Mouse (Mus musculus) ES-E14 (cell line): Measurements from ENCODE around the gene Rab21. TPM values are rescaled to one million over a fixed set of nuclear protein-coding genes. Genes with fewer than 3 reads are reported as not detected.

ENCODE experiments used
- DNase-seq: peaks from one replicate; pipeline ENCODE4 v3.0.0-alpha.2; 2013; ENCODE audit warnings: low read depth, low spot score
- H3K27ac ChIP-seq: 2 replicates; pipeline ENCODE4 v1.5.1; 2012; ENCODE audit warnings: low read depth, mild to moderate bottlenecking, low read length, moderate library complexity, mixed read lengths; ENCODE audit not compliant: poor library complexity, insufficient read depth, severe bottlenecking
- H3K36me3 ChIP-seq: 2 replicates; pipeline ENCODE4 v1.6.1; 2012; ENCODE audit warnings: mild to moderate bottlenecking, low read length, moderate library complexity, mixed read lengths; ENCODE audit not compliant: control insufficient read depth, poor library complexity, insufficient read depth, severe bottlenecking
- H3K4me1 ChIP-seq, 2 experiments: fragments of 150-350 bp in 1 of 2; sonication (generic) in 1 of 2; 2 replicates each; pipeline ENCODE4 v1.6.1; 2012; ENCODE audit warnings: low read length in 2 of 2, mild to moderate bottlenecking in 1 of 2, mixed read lengths in 1 of 2; ENCODE audit not compliant: control insufficient read depth in 2 of 2, insufficient read depth in 2 of 2, poor library complexity in 1 of 2
- H3K4me3 ChIP-seq, 2 experiments: fragments of 150-350 bp in 1 of 2; sonication (generic) in 1 of 2; 2 replicates each; pipeline ENCODE4 v1.5.1; 2012; ENCODE audit warnings: low read length in 2 of 2, low read depth in 1 of 2, mild to moderate bottlenecking in 1 of 2, mixed read lengths in 1 of 2; ENCODE audit not compliant: insufficient read depth in 1 of 2, poor library complexity in 1 of 2, severe bottlenecking in 1 of 2
- H3K9ac ChIP-seq: 2 replicates; pipeline ENCODE4 v1.6.1; 2012; ENCODE audit warnings: low read depth, mild to moderate bottlenecking, low read length, mixed read lengths; ENCODE audit not compliant: poor library complexity, insufficient read depth, severe bottlenecking
- H3K9me3 ChIP-seq: fragments of 150-350 bp; sonication (generic); 2 replicates; pipeline ENCODE4 v1.6.1; 2012; ENCODE audit warnings: low read depth, mild to moderate bottlenecking, low read length; ENCODE audit not compliant: control insufficient read depth, insufficient read depth
- CHD2 ChIP-seq: IDR thresholded peaks from 2 replicates; pipeline ENCODE4 v1.6.1; 2014; ENCODE audit warnings: mild to moderate bottlenecking, low read depth, low read length, inconsistent platforms
- HCFC1 ChIP-seq: IDR thresholded peaks from 2 replicates; pipeline ENCODE4 v1.6.1; 2012; ENCODE audit warnings: low read length, inconsistent platforms, borderline replicate concordance; ENCODE audit not compliant: insufficient read depth
- MAFK ChIP-seq: IDR thresholded peaks from 2 replicates; pipeline ENCODE4 v1.6.1; 2014; ENCODE audit warnings: mild to moderate bottlenecking, low read depth, low read length, inconsistent platforms; ENCODE audit not compliant: insufficient read depth
- ZC3H11A ChIP-seq: IDR thresholded peaks from 2 replicates; pipeline ENCODE4 v1.6.1; 2012; ENCODE audit warnings: low read depth, mild to moderate bottlenecking, inconsistent platforms, low read length, borderline replicate concordance
- ZNF384 ChIP-seq: IDR thresholded peaks from 2 replicates; pipeline ENCODE4 v1.6.1; 2012; ENCODE audit warnings: low read depth, low read length, inconsistent platforms
- in situ Hi-C, 2 experiments: fragments of 600-800 bp; cut with MboI; formaldehyde crosslinking; loops; one replicate each; pipeline ENCODE4 v1.15.1; 2025; ENCODE audit warnings: low sequenced_read_pairs in 2 of 2, inconsistent platforms in 1 of 2; ENCODE audit not compliant: unreplicated experiment in 2 of 2
- total RNA-seq: library from RNA; depleted of rRNA; stranded (reverse); fragments of 300-350 nt; gene quantifications from 2 replicates; pipeline ENCODE4 v1.2.3, GENCODE M21; 2012; rRNA removed

Rab21 gene
- total RNA-seq, 1 experiment = 17.1 TPM

- Histone ChIP-seq H3K9ac (no peak overlapping the region), H3K27ac (no peak overlapping the region), H3K36me3 (peaks cover 15% of the 10 kb centered on the region), H3K4me3 (no peak overlapping the region), H3K9me3 (no peaks in the 10 kb centered on the region), H3K4me1 (peaks cover 4 to 5% of the 10 kb centered on the region in 2 experiments; a peak in 3 of 4 replicates)
- TF ChIP-seq CHD2 (no peak), HCFC1 (no peak), MAFK (no peak), ZC3H11A (no peak), ZNF384 (no peak)
- in situ Hi-C loops = no loop called here
- DNase-seq = no peak
These were observed 74.3 kb downstream of the Rab21 start for GRCm38 (mm10) chr10:115241082-115241595.

GRCm38 (mm10) chr10:115237931-115238330 lies 77.5 kb downstream of the Rab21 start:
- in situ Hi-C loops = no loop called here
- Histone ChIP-seq H3K36me3 (peaks cover 23% of the 10 kb centered on the region), H3K4me1 (peaks cover 4 to 9% of the 10 kb centered on the region in 2 experiments; a peak in 3 of 4 replicates), H3K9ac (no peak overlapping the region), H3K9me3 (no peaks in the 10 kb centered on the region), H3K4me3 (no peak overlapping the region), H3K27ac (no peak overlapping the region)
- no peak for TF ChIP-seq MAFK
- no peak for TF ChIP-seq CHD2
- TF ChIP-seq ZNF384 = no peak
- no peak for TF ChIP-seq HCFC1
- TF ChIP-seq ZC3H11A = no peak
- DNase-seq = no peak

Other genes with a start within 250 kb of the Rab21 start
- 0.16 and 0.18 TPM in 2 replicates for gene Tph2, start 130.6 kb downstream of the Rab21 start, total RNA-seq
- gene Tbc1d15, start 64.1 kb downstream of the Rab21 start, total RNA-seq = 21.1 and 23.8 TPM in 2 replicates
- 30.9 and 43.2 TPM in 2 replicates for gene Tmem19, start 46.9 kb upstream of the Rab21 start, total RNA-seq
- gene Thap2, start 68.8 kb upstream of the Rab21 start, total RNA-seq = 4.4 and 7.5 TPM in 2 replicates
- 27.0 and 31.3 TPM in 2 replicates for gene Zfc3h1, start 69.4 kb upstream of the Rab21 start, total RNA-seq